Mouse (Mus musculus): ENCODE measurements at regions not wholly inside any gene's neighbourhood (a gene's known extent, or its start where the extent isn't known, plus 50 kb on each side); places are given as distances from the start of the nearest gene placed in this dataset.

GRCm38 (mm10) chr3:20590143-20590542 lies 223.2 kb upstream of the Agtr1b start:
- DNase-seq = peak; percentile 68 to 74

- DNase-seq = no peak
Measured at GRCm38 (mm10) chr3:20551563-20551962, 184.6 kb upstream of the Agtr1b start.

GRCm38 (mm10) chr3:20543991-20544390 lies 177.0 kb upstream of the Agtr1b start:
- peak in 1 of 2 experiments; percentile 6 for DNase-seq

GRCm38 (mm10) chr3:20538492-20539004 lies 171.6 kb upstream of the Agtr1b start:
- no peak for DNase-seq

GRCm38 (mm10) chr3:20520738-20521137 lies 153.8 kb upstream of the Agtr1b start:
- peak; percentile 34 to 45 for DNase-seq

- DNase-seq = peak; percentile 76 to 89
Measured at GRCm38 (mm10) chr3:20509192-20509591, 142.2 kb upstream of the Agtr1b start.

- DNase-seq = no peak
Measured at GRCm38 (mm10) chr3:20505546-20505945, 138.6 kb upstream of the Agtr1b start.
